Mouse (Mus musculus): ENCODE data around the gene Olfr775. TPM values are rescaled to one million over a fixed set of nuclear protein-coding genes. Genes with fewer than 3 reads are reported as not detected.

Gene Olfr775
- not detected in 2 replicates for polyA plus RNA-seq (2015; fragmentation: Nextera tagmentation; extraction: Ambion mirVana)

GRCm38 (mm10) chr10:129248112-129248511 is at the start of gene Olfr775:
Olfr775 (plus strand) TSS chr10:129248412.
- Histone ChIP-seq H3K27me3 (replicated peaks) (no peaks in the 10 kb centered on the region), H3K27ac (no peak within 1 kb of the TSS), H3K9ac (no peak within 1 kb of the TSS), H3K9me3 (no peaks in the 10 kb centered on the region), H3K4me1 (no peaks in the 10 kb centered on the region), H3K4me3 (no peak within 1 kb of the TSS), H3K4me2 (no peak within 1 kb of the TSS), H3K36me3 (replicated peaks) (no peaks in the 10 kb centered on the region)
- WGBS, result 66% methylated on average over 3 of the region's 3 CpGs
- no peak for ATAC-seq (replicated peaks)

- no peak overlapping the region for H3K4me3 ChIP-seq
- no peak overlapping the region for H3K4me2 ChIP-seq
- H3K27ac ChIP-seq, result no peak overlapping the region
- WGBS, result 80% methylated on average over 1 of the region's 1 CpGs
- H3K36me3 ChIP-seq (replicated peaks), result no peaks in the 10 kb centered on the region
- H3K27me3 ChIP-seq (replicated peaks), result no peaks in the 10 kb centered on the region
- no peak for ATAC-seq (replicated peaks)
- peaks cover 3% of the 10 kb centered on the region; the same call in 1 of the 2 replicates for H3K9me3 ChIP-seq
- no peaks in the 10 kb centered on the region for H3K4me1 ChIP-seq
- no peak overlapping the region for H3K9ac ChIP-seq
These were observed 17.5 kb upstream of the Olfr775 start for GRCm38 (mm10) chr10:129230737-129231136.

- no peaks in the 10 kb centered on the region for H3K4me1 ChIP-seq
- no peak for ATAC-seq (replicated peaks)
- H3K27me3 ChIP-seq (replicated peaks), result no peaks in the 10 kb centered on the region
- H3K36me3 ChIP-seq (replicated peaks), result no peaks in the 10 kb centered on the region
- peaks cover 3% of the 10 kb centered on the region; the same call in 1 of the 2 replicates for H3K9me3 ChIP-seq
- H3K4me2 ChIP-seq, result no peak within 1 kb of the TSS
- no peak within 1 kb of the TSS for H3K27ac ChIP-seq
- no peak within 1 kb of the TSS for H3K9ac ChIP-seq
- 82% methylated on average over 2 of the region's 2 CpGs for WGBS
- H3K4me3 ChIP-seq, result no peak within 1 kb of the TSS
These were observed 12.3 kb upstream of the Olfr775 start, which contains the start of gene Olfr774 for GRCm38 (mm10) chr10:129235904-129236303. Olfr774 (plus strand) TSS chr10:129236204.

GRCm38 (mm10) chr10:129258827-129259226 is 10.6 kb downstream of the Olfr775 start, which contains the start of gene Olfr776:
Olfr776 (plus strand) TSS chr10:129259127.
- Histone ChIP-seq H3K9me3 (no peaks in the 10 kb centered on the region), H3K4me2 (no peak within 1 kb of the TSS), H3K4me1 (no peaks in the 10 kb centered on the region), H3K36me3 (replicated peaks) (no peaks in the 10 kb centered on the region), H3K27me3 (replicated peaks) (no peaks in the 10 kb centered on the region), H3K27ac (no peak within 1 kb of the TSS), H3K9ac (no peak within 1 kb of the TSS), H3K4me3 (no peak within 1 kb of the TSS)
- no peak for ATAC-seq (replicated peaks)

- no peak within 1 kb of the TSS for H3K27ac ChIP-seq
- no peak within 1 kb of the TSS for H3K4me3 ChIP-seq
- ATAC-seq (replicated peaks), result no peak
- no peaks in the 10 kb centered on the region for H3K9me3 ChIP-seq
- no peak within 1 kb of the TSS for H3K9ac ChIP-seq
- no peak within 1 kb of the TSS for H3K4me2 ChIP-seq
- no peaks in the 10 kb centered on the region for H3K4me1 ChIP-seq
- WGBS, result 86% methylated on average over 2 of the region's 2 CpGs
- H3K36me3 ChIP-seq (replicated peaks), result no peaks in the 10 kb centered on the region
- H3K27me3 ChIP-seq (replicated peaks), result no peaks in the 10 kb centered on the region
These were observed 22.9 kb downstream of the Olfr775 start, which contains the start of gene Olfr777 for GRCm38 (mm10) chr10:129271081-129271535. Olfr777 (minus strand) TSS chr10:129271485.

Other genes with a start within 250 kb of the Olfr775 start
- gene Olfr763, start 237.6 kb upstream of the Olfr775 start, polyA plus RNA-seq (2015; fragmentation: Nextera tagmentation; extraction: Ambion mirVana), result not detected in 2 replicates
- not detected in 2 replicates for gene Olfr764-ps1, start 208.5 kb upstream of the Olfr775 start, polyA plus RNA-seq (2015; fragmentation: Nextera tagmentation; extraction: Ambion mirVana)
- gene Olfr765, start 198.4 kb upstream of the Olfr775 start, polyA plus RNA-seq (2015; fragmentation: Nextera tagmentation; extraction: Ambion mirVana), result not detected in 2 replicates
- gene Olfr766-ps1, start 179.4 kb upstream of the Olfr775 start, polyA plus RNA-seq (2015; fragmentation: Nextera tagmentation; extraction: Ambion mirVana), result not detected in 2 replicates
- gene Olfr767, start 165.5 kb upstream of the Olfr775 start, polyA plus RNA-seq (2015; fragmentation: Nextera tagmentation; extraction: Ambion mirVana), result not detected in 2 replicates
- not detected in 2 replicates for gene Olfr768, start 149.0 kb upstream of the Olfr775 start, polyA plus RNA-seq (2015; fragmentation: Nextera tagmentation; extraction: Ambion mirVana)
- gene Olfr769, start 130.6 kb upstream of the Olfr775 start, polyA plus RNA-seq (2015; fragmentation: Nextera tagmentation; extraction: Ambion mirVana), result not detected in 2 replicates
- gene Olfr770, start 109.4 kb upstream of the Olfr775 start, polyA plus RNA-seq (2015; fragmentation: Nextera tagmentation; extraction: Ambion mirVana), result not detected in 2 replicates
- gene Olfr771, start 83.7 kb upstream of the Olfr775 start, polyA plus RNA-seq (2015; fragmentation: Nextera tagmentation; extraction: Ambion mirVana), result not detected in 2 replicates
- not detected in 2 replicates for gene Olfr772, start 70.5 kb upstream of the Olfr775 start, polyA plus RNA-seq (2015; fragmentation: Nextera tagmentation; extraction: Ambion mirVana)
- not detected in 2 replicates for gene Olfr773, start 61.0 kb upstream of the Olfr775 start, polyA plus RNA-seq (2015; fragmentation: Nextera tagmentation; extraction: Ambion mirVana)
- not detected in 2 replicates for gene Olfr774, start 12.2 kb upstream of the Olfr775 start, polyA plus RNA-seq (2015; fragmentation: Nextera tagmentation; extraction: Ambion mirVana)
- gene Olfr776, start 10.7 kb downstream of the Olfr775 start, polyA plus RNA-seq (2015; fragmentation: Nextera tagmentation; extraction: Ambion mirVana), result not detected in 2 replicates
- gene Olfr777, start 23.1 kb downstream of the Olfr775 start, polyA plus RNA-seq (2015; fragmentation: Nextera tagmentation; extraction: Ambion mirVana), result not detected in 2 replicates
- not detected in 2 replicates for gene Olfr780, start 69.7 kb downstream of the Olfr775 start, polyA plus RNA-seq (2015; fragmentation: Nextera tagmentation; extraction: Ambion mirVana)
- not detected in 2 replicates for gene Olfr781, start 80.4 kb downstream of the Olfr775 start, polyA plus RNA-seq (2015; fragmentation: Nextera tagmentation; extraction: Ambion mirVana)
- not detected in 2 replicates for gene Olfr782, start 100.4 kb downstream of the Olfr775 start, polyA plus RNA-seq (2015; fragmentation: Nextera tagmentation; extraction: Ambion mirVana)
- gene Olfr784, start 135.7 kb downstream of the Olfr775 start, polyA plus RNA-seq (2015; fragmentation: Nextera tagmentation; extraction: Ambion mirVana), result 0.09 TPM in 2 replicates
- not detected in 2 replicates for gene Olfr785, start 157.0 kb downstream of the Olfr775 start, polyA plus RNA-seq (2015; fragmentation: Nextera tagmentation; extraction: Ambion mirVana)
- gene Olfr786, start 178.9 kb downstream of the Olfr775 start, polyA plus RNA-seq (2015; fragmentation: Nextera tagmentation; extraction: Ambion mirVana), result not detected in 2 replicates
- gene Olfr787, start 213.4 kb downstream of the Olfr775 start, polyA plus RNA-seq (2015; fragmentation: Nextera tagmentation; extraction: Ambion mirVana), result not detected in 2 replicates
- gene Olfr788, start 222.6 kb downstream of the Olfr775 start, polyA plus RNA-seq (2015; fragmentation: Nextera tagmentation; extraction: Ambion mirVana), result not detected in 2 replicates
- gene Olfr789, start 236.3 kb downstream of the Olfr775 start, polyA plus RNA-seq (2015; fragmentation: Nextera tagmentation; extraction: Ambion mirVana), result not detected in 2 replicates

All from midbrain, embryonic 15.5 days (tissue).